Mouse (Mus musculus) embryonic fibroblast, embryonic 13.5 days (primary cell): ENCODE results near the gene 1300017J02Rik.

Source experiments
- CTCF ChIP-seq: IDR thresholded peaks from 2 replicates; pipeline ENCODE4 v1.5.1; 2011; ENCODE audit warnings: mild to moderate bottlenecking, control low read depth, low read length, moderate library complexity, borderline replicate concordance; ENCODE audit not compliant: insufficient read depth
- POLR2A ChIP-seq: IDR thresholded peaks from 2 replicates; pipeline ENCODE4 v1.6.1; 2011; ENCODE audit warnings: low read depth, mild to moderate bottlenecking, control low read depth, low read length, moderate library complexity

DNA sequence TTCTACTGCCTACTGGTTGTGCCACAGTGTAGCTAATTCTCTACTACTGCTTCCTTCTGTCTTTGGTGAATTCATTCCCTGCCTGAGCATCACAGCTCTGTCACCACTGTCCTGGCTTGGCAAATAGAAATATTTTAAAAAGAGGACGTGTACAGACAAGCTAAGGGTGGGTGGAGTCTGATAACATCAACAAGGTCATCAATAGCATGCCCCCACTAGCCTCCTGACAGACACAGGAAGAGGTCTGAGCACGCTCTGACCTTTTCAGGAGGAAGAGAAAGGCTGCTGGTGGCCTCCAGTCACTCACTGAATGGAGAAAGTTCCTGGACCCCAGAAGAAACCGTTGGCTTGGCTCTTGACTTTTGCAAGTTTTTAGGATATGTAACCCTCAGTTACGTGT is 18.5 kb downstream of the 1300017J02Rik start:
- TF ChIP-seq CTCF (no peak), POLR2A (no peak)
